Mouse (Mus musculus): ENCODE measurements around the gene Gm6588. TPM values are rescaled to one million over a fixed set of nuclear protein-coding genes. Genes with fewer than 3 reads are reported as not detected.
"Not testable (repeated sequence)": the region's sequence is repeated elsewhere in the genome, so short reads cannot be mapped to it uniquely, and the experiment has no call there.

Gm6588 gene
- total RNA-seq (2021): not detected
- long read RNA-seq, experiment 1: 0 reads
- long read RNA-seq, experiment 2: 0 reads

DNA sequence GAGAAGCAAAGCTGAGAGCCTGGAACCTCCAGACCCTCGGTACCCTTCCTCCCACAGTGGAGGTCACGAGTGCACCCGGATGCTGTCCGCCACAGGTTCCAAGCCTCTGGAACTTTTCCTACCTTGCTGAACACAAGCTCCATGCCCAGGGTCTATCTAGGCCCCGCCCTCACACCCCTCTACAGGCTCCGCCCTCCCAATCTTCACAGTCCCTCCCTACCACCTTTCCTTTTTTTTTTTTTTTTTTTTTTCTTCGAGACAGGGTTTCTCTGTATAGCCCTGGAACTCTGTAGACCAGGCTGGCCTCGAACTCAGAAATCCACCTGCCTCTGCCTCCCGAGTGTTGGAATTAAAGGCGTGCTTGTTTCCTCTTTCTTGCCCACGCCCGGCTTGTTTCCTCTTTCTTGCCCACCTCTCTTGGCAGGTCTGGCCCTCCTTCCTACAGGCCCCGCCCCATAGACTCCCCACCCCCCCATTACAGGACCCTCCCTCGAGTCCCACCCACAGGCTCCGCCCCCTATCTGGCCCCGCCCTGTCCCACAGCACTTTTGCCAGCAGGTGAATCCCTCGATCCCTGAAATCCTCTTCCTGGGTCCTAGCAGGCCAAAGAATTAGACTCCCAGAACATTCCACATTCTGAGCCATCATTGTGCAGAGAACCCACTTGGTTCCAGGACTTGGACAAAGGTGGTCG, at the start of gene Gm6588:
Gene Gm6588 (plus strand): TSS at position 680 of the 694 bp plus-strand sequence.
- no peak for DNase-seq (ENCODE audit: low spot score in 2 of 2)

DNA sequence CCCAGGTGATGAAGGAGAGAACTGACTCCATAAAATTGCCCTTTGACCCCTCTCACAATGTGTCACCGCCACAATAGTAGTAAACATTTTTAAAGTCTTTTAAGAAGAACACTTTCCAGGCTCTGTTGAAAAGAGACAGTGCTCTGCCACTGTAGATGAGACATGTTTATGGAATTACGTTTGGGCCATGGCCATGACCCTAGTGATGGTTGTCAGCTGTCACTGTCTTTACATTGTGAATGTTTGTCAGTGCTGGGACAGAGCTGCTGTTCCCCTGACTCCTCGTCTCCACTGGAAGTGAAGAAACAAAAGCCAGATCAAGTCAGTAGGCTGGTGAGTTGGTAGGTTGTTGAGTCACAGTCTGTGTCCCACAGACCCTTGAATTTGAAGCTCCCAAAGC, 46.8 kb upstream of the Gm6588 start:
- DNase-seq (ENCODE audit: low spot score in 2 of 2): no peak

GRCm38 (mm10) chr5:112406017-112406416, 43.2 kb upstream of the Gm6588 start:
- no peak for DNase-seq (ENCODE audit: low spot score in 2 of 2)

DNA sequence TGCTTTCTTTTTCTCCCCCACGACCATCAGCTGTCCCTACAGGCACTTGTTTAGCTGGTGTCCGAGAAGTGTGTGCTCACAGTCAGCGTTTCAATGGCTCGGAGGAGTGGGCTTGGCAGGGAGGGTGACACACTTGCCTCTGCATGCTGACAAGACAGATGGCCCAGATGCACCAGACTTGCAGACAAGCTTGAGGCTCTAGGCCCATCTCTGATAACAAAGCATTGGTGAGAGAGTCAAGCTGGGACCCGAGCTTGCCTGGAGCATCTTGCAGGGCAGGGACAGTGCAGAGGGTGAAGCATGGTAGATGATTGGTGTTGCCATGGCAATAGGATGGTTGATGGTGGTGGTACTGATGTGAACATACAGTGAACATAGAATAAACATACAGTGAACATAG, 40.0 kb upstream of the Gm6588 start:
- DNase-seq (ENCODE audit: low spot score in 2 of 2): no peak

DNA sequence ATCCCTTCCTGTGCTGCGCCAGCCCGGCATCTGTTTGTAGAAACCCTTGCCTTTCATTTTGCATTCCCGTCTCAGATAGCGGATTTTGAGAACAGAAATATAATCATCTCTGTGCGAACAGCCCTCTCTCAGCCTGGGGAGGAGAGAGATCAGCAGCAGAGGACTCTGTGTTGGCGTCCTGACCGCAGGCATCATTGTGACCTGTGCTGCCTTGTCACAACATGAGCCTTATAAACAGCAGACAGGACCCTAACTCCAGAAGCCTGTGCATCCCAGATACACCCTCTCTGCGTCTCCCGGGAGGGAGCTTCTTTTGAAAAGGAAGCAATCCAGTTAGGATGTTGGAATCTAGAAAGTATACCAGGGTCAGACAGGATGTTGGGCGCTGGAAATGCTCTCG, 38.2 kb upstream of the Gm6588 start:
- no peak for DNase-seq (ENCODE audit: low spot score in 2 of 2)

GRCm38 (mm10) chr5:112411514-112412335, 37.5 kb upstream of the Gm6588 start:
- no peak for DNase-seq (ENCODE audit: low spot score in 2 of 2)

- not testable (repeated sequence) for DNase-seq (ENCODE audit: low spot score in 2 of 2)
These were observed 36.4 kb upstream of the Gm6588 start for GRCm38 (mm10) chr5:112412781-112413180.

- no peak for DNase-seq (ENCODE audit: low spot score in 2 of 2)
These were observed 32.6 kb upstream of the Gm6588 start for GRCm38 (mm10) chr5:112416673-112417072.

DNA sequence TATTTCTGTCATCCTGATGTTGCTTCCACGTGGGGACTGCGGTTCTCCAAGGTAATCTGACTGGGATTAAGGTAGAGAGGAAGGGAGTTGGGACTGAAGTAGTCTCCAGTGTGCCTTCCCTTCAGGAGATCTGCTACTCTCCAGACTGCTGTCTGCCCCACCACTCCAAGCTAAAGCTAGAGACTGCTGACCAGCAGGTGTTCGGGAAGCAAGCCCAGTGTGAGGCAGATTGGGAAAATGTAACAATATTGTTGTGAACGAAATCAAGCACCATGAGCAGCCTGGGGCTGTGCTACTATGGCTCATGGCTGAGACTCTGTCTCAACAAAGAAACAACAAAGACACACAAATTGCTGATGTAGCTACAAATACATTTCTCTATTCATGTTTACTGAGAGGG, 31.2 kb upstream of the Gm6588 start:
- DNase-seq (ENCODE audit: low spot score in 2 of 2): no peak

DNA sequence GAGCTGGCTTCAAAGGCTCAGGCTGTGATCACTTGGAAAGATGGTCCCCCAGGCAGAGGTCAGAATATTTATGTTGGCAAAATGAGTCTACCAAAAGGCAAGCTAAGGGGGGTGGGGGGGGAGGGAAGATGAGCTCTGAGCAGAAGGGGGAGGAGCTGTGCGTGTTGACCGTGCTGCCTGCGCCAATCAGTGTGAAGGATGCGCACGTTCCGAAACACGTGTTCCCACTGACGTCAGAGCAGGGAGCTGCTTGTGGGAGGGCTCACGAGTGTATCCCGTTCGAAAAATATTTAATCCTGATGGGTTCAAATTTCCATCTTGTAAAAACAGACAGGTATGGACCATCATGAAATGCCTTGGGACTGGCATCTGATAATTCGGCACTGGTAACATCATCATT, 29.7 kb upstream of the Gm6588 start:
- DNase-seq (ENCODE audit: low spot score in 2 of 2): no peak

DNA sequence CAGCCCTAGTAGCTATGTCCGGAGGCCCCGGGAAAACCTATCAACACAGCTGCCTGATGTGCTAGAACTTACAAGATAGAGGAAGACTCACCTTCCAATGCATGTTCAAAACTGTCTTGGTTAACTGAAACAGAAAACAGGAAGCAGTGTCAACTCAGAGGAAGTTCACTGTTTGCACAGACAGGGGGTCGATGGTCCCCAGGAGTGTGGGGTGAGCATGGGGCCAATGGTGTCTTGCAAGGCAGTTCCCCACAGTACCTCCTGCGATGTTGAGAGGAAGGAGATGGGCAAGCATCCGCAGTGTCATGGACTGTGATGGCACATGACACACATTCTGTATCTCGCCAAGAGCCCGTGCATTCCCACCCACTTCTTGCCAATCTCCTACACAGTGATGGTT, 22.6 kb upstream of the Gm6588 start:
- no peak for DNase-seq (ENCODE audit: low spot score in 2 of 2)

- DNase-seq (ENCODE audit: low spot score in 2 of 2): peak; percentile 47 to 56
These were observed 21.9 kb upstream of the Gm6588 start for GRCm38 (mm10) chr5:112427283-112427682.

- peak; percentile 33 to 51 for DNase-seq (ENCODE audit: low spot score in 2 of 2)
These were observed 20.3 kb upstream of the Gm6588 start for GRCm38 (mm10) chr5:112428944-112429343.

DNA sequence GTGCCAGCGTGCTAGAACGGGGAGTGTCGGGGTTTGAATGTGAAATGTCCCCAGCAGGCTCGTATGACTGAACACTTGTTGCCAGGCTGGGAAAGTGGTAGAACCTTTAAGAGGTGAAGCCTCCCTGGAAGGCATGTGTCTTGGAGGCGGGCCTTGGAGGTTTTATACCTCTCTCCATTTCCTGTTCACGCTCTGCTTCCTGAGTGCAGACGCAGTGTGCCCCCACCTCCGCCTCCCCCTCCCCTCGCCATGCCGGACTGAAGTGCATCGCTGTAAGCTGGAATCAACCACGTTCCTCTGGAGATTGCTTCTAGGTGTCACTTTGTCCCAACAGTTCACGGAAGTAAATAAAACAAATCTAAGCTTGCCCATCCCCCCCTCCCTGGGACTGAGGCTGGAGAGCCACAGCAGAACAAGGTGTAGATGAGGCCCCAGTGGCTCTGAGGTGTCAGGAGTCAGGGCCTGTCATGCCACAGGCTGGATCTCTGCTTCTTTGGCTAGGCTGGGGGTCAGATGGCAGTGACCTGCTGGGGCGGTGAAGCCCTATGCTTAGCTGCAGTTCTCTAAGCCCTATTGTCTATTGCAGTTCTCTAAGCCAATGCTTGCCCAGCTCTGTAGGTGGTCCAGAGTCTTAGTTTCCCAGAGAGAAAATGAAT, 18.0 kb upstream of the Gm6588 start:
- DNase-seq (ENCODE audit: low spot score in 2 of 2): no peak

DNA sequence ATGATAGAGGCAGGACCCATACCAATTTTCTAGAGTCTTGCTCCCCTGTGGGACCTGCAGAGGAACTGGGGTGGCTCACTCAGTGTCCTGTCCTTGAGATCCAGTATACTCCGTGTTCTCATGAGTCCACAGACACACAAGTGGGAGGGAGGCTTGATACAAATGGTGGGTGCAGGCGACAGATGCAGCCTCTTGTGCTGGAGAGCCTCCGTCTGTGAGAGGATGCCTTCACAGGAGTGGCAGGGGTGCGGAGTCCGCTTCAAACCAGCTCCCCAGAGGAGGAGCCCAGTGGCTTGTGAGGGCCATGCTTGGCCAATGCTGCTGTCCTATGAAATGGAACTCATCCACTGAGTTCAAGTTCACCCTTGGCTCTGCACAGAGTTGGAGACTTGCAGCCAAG, 17.2 kb upstream of the Gm6588 start:
- no peak for DNase-seq (ENCODE audit: low spot score in 2 of 2)

GRCm38 (mm10) chr5:112433004-112433403, 16.2 kb upstream of the Gm6588 start:
- peak; percentile 48 to 60 for DNase-seq (ENCODE audit: low spot score in 2 of 2)

DNA sequence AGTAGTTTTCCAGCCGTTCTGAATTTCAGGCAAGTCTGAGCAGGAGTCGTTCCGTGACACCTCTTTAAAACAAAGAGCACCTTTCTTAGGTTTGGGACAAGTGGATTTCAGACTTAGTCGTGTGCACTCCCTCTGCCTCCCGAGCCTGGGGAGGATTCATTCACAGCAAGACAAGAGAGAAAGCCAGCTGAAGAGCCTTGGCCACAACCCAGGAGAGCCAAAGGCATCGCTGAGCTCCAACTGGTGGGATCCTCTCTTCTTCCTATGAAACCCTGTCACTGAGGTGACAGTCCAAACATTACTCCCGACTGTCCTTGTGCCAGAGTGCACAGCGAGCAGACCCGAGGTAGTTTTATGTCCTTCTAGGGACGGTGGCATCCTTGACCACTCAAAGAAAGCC, 10.7 kb upstream of the Gm6588 start:
- no peak for DNase-seq (ENCODE audit: low spot score in 2 of 2)

DNA sequence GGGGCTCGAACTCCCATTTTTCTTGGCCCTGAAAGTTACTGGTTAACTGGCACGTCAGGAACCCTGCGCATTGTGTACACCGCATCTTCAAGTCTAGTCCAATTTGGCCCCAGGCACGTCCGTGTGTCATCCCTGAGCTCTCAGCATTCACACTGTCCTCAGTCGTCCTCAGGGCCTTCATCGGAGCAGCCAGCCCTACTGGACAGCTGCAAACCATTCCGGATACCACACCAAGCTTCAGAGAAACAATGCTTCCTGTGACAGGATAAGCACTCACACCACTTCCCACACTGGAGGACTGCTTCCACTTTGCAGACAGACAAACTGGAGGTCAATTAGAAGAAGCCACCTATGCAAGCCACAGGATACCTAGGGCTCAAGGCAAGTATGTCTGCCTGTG, 3.9 kb downstream of the Gm6588 start:
- no peak for DNase-seq (ENCODE audit: low spot score in 2 of 2)

GRCm38 (mm10) chr5:112454966-112455555, 5.8 kb downstream of the Gm6588 start:
- no peak for DNase-seq (ENCODE audit: low spot score in 2 of 2)

GRCm38 (mm10) chr5:112459903-112460302, 10.7 kb downstream of the Gm6588 start:
- DNase-seq (ENCODE audit: low spot score in 2 of 2): no peak

GRCm38 (mm10) chr5:112466331-112466730, 17.1 kb downstream of the Gm6588 start:
- DNase-seq (ENCODE audit: low spot score in 2 of 2): no peak

All from adrenal gland, postnatal 4 days (tissue).